Mouse (Mus musculus) megakaryocyte progenitor cell, adult 5-6 weeks (primary cell): ENCODE data around the gene Trappc11. TPM values are rescaled to one million over a fixed set of nuclear protein-coding genes. Genes with fewer than 3 reads are reported as not detected.
"Not testable (repeated sequence)": the region's sequence is repeated elsewhere in the genome, so short reads cannot be mapped to it uniquely, and the experiment has no call there.

Source experiments
- ATAC-seq: replicated peaks from 2 replicates; pipeline ENCODE4 v1.8.0; 2016; ENCODE audit warnings: mild to moderate bottlenecking, moderate TSS enrichment, inconsistent platforms; ENCODE audit not compliant: poor library complexity
- total RNA-seq, 2 experiments: library from RNA; stranded (forward) in 1 of 2; stranded (reverse) in 1 of 2; fragments of 157-497, 149-512 nt in 1 of 2; fragments of 200-1000 nt in 1 of 2; gene quantifications; 2 replicates each; pipeline versions ENCODE4 v1.2.3 to v1.2.4; 2015 to 2017

The Trappc11 gene
- total RNA-seq, 2 experiments from 2014 or later: 26.0 to 34.6 TPM

DNA sequence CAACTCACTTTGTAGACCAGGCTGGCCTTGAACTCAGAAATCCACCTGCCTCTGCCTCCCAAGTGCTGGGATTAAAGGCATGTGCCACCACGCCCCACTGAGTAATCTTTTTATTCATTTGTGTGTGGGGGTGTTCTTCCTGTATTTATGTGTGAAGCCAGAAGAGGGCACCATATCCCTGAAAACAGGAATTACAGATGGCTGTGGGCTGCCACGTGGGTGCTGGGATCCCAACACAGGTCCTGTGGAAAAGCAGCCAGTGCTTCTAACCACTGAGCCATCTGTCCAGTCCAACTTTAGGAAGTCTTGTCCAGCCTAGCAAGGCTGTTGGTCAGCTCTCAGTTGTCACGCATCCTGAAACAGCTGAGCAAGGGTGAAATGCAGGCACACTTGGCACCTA lies 46.0 kb downstream of the Trappc11 start:
- ATAC-seq: no peak

DNA sequence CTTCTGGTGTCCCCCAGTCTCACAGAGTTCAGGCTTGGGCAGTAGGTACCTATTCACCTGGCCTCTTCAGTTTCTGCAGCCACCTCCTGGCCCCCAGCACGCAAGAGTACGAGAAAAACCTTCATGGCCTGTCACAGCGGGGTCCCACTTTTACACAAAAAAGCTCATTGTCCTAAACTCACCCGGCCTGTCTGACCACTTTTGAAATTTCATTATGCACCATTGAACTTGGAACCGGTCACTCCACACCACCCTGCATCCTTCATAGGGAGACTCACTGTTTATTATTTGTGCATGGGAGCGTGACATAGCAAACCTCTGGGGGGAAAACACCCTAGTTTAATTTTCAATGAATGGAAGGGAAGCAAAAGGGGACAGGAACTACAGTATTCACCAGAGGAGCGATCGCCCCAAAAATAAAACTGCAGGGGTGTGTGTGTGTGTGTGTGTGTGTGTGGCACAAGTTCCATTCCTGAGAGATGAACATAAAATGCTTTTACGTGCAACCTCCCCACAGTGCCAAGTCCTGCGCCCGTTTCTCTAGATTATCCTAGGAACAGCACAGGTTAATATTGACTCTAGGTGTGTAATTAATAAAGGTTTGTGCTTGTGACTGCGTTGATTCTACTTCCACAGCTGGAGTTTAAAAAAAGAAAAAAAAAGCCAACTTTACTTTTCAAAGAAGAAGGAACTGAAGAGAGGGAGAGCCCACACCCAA lies 50.8 kb downstream of the Trappc11 start:
- ATAC-seq: no peak

DNA sequence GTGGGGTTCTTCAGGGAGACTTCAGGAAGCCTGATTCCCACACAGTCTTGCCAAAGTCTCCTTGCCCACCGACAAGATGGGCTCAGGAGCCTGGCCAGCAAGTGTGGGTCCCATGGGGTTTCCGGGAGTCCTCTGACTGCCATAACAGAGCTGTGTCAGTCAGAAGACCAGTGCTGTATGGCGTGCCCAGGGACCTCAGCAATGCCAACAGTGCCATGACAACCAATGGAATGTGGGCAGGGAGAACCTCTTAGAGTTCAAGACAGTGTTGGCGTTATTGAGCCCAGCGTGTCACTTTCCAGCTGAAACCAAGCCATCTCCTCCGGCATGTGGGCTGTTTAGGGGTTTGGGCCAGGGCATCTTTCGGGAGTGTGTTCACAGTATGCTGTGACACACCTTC lies 53.2 kb downstream of the Trappc11 start:
- no peak for ATAC-seq

DNA sequence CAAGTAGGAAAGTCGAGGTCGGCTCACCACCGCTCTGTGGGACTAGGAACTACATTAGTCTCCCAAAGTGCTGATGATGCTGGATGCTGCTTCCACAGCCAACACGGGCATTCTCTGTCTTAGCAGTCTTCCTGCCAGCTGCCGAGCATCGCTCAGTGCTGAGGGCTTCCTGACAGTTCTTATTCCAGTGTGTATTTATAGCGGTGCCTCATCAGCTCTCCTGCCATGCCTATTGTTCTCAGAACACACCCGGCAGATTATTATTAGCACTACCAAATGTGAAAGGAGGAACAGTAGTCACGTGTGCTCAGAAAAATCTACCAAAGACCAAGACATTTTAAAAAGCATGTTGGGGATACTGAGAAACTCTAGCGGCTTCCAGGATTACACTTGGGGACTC lies 71.6 kb downstream of the Trappc11 start:
- ATAC-seq: no peak

DNA sequence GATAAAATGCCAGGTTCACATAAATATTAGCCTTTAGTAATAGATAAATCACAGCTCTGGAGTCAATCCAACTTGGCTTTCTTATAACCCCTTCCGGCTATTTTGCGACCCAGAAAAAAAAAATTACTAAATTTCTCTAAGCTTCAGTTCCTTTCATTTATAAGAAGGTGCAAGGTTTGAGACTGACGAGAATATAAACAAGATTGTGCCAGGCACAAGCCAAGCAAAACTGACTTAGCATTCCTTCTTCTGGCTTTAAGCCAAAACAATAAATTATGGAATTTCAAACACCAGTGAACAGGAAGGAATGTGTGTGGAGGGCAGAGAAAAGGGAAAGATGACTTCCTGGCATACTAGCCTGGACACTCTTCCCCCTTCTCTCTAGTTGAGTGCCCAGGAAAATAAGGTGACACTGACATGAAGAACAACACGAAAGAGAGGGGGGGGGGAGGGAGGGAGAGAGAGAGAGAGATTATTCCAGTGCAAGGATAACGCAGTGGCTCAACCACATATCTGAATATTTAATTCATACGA lies 74.0 kb downstream of the Trappc11 start:
- no peak for ATAC-seq

DNA sequence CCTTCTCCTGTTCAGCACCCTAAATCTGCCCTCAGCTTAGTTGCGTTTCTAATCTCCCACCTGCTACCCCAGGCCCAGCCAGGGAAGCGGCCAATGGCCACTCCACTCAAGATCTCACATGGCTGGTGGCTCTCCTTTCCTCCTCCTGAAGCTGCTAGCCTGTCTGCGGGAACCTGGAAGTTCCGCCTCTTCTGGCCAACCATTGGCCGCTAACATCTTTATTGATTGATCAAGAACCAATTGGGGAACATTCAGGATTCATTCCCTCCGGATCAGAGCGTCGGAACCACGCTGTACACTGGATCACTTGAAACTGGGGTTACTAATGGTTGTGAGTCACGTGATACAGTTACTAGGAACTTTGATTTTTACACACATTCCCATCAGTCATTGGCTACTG lies 74.7 kb downstream of the Trappc11 start:
- ATAC-seq: no peak

DNA sequence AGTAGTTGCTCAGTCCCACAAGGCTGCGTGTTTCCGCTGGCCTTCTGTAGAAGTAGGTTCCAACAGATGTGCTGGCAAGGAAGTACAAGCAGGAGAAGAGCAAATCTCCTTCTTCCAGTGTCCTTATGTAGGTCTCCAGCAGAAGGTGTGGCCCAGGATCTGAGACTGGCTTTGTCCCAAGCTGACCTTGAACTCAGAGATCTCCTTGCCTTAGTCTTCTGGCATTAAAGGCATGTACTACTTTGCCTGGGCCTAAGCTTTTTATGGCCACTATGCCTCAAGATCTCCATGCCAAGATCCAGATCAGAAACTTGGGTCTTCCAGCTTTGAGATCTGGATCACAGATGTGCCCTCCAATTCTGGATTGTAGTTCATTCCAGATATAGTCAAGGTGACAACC lies 84.1 kb downstream of the Trappc11 start:
- ATAC-seq: not testable (repeated sequence)

DNA sequence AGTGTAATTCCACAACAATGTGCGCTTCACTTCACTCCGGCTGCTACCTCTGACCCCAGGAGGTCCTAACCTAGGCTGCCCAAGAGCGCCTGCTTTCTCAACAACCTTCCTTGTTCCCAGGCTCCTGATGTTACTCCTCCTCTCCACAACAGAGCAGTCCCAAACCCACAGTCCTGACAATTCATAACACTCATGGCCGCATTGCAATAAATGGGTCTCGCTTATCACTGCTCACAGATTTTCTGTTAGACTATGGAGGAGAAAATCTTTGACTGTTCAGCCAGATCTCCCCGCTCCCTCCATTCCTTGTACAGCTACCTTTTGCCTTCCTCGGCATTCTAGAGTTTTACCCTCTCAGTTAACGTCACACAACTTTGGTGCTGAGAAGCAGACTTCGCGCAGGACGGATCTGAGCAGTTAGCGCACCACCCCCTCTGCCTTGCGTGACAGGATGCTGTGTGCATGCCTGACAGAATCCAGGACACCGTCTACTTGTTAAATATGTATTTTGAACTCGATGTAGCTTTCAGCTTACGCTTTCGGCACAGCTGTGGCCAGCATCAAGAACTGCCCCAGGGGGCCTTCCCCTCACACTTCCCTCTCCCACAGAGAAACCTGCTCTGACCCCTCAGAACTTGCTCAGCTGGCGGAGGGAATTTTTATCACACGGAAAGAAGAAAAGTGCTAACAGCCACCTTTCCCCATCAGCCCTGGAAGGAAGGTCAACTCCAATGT lies 86.8 kb downstream of the Trappc11 start, which contains the start of gene Stox2:
Stox2 (minus strand) TSS at position 51 of the 735 bp plus-strand sequence.
- ATAC-seq: no peak

Other genes starting within 250 kb of the Trappc11 start
- 0.83 and 1.7 TPM in 2 replicates for gene Stox2, start 87.1 kb downstream of the Trappc11 start, total RNA-seq (2015)
- gene Stox2, start 87.1 kb downstream of the Trappc11 start, total RNA-seq (2017): 0.67 and 0.78 TPM in 2 replicates
- 25.6 and 46.6 TPM in 2 replicates for gene Rwdd4a, start 194 bp upstream of the Trappc11 start, total RNA-seq (2015)
- gene Rwdd4a, start 194 bp upstream of the Trappc11 start, total RNA-seq (2017): 28.4 and 33.8 TPM in 2 replicates
- gene Ing2, start 142.1 kb upstream of the Trappc11 start, total RNA-seq (2015): 63.3 and 69.1 TPM in 2 replicates
- gene Ing2, start 142.1 kb upstream of the Trappc11 start, total RNA-seq (2017): 37.1 and 53.2 TPM in 2 replicates
- gene Cdkn2aip, start 180.5 kb upstream of the Trappc11 start, total RNA-seq (2015): 15.6 and 17.2 TPM in 2 replicates
- 21.2 and 25.0 TPM in 2 replicates for gene Cdkn2aip, start 180.5 kb upstream of the Trappc11 start, total RNA-seq (2017)